Mouse (Mus musculus) forebrain, embryonic 13.5 days (tissue): Measurements from ENCODE around the gene Il3ra. TPM values are rescaled to one million over a fixed set of nuclear protein-coding genes. Genes with fewer than 3 reads are reported as not detected.
A peak's percentile ranks its signal among the peaks of the same experiment; 100 is the strongest.

Source experiments
- ATAC-seq: fragments of 200-750 bp; cut with Nextera tagmentation; 2 replicates; pipeline ENCODE4 v1.8.0; 2017
- H3K27ac ChIP-seq: fragments of 300-500 bp; sonication (generic); 2 replicates; pipeline ENCODE4 v1.5.1; 2015; ENCODE audit warnings: inconsistent platforms, mild to moderate bottlenecking, moderate library complexity
- H3K27me3 ChIP-seq: fragments of 300-500 bp; sonication (generic); 2 replicates; pipeline ENCODE4 v1.6.1; 2015; ENCODE audit warnings: mild to moderate bottlenecking, inconsistent platforms
- H3K36me3 ChIP-seq: fragments of 300-500 bp; sonication (generic); 2 replicates; pipeline ENCODE4 v1.6.1; 2015; ENCODE audit warnings: mild to moderate bottlenecking, inconsistent platforms; ENCODE audit not compliant: poor library complexity, severe bottlenecking
- H3K4me1 ChIP-seq: fragments of 300-500 bp; sonication (generic); 2 replicates; pipeline ENCODE4 v1.6.1; 2015; ENCODE audit warnings: inconsistent platforms
- H3K4me2 ChIP-seq: fragments of 300-500 bp; sonication (generic); 2 replicates; pipeline ENCODE4 v1.6.1; 2015; ENCODE audit warnings: inconsistent platforms, mild to moderate bottlenecking, moderate library complexity
- H3K4me3 ChIP-seq: fragments of 300-500 bp; sonication (generic); 2 replicates; pipeline ENCODE4 v1.5.1; 2015; ENCODE audit warnings: mild to moderate bottlenecking, inconsistent platforms
- H3K9ac ChIP-seq: fragments of 300-500 bp; sonication (generic); 2 replicates; pipeline ENCODE4 v1.6.1; 2015; ENCODE audit warnings: mild to moderate bottlenecking, inconsistent platforms
- H3K9me3 ChIP-seq: fragments of 300-500 bp; sonication (generic); replicated peaks from 2 replicates; pipeline ENCODE4 v1.6.1; 2016; ENCODE audit warnings: inconsistent platforms
- WGBS: fragments of 180-500 bp; shearing (Covaris S2); methylation state at CpG from one replicate; pipeline ENCODE4 v1.1.7; 2015; 5-methylcytosine and 5-hydroxymethylcytosine counted together
- polyA plus RNA-seq: library from polyadenylated mRNA; unstranded; fragments of >200 nt; fragmentation: Nextera tagmentation; extraction: Ambion mirVana; gene quantifications from 2 replicates; pipeline ENCODE4 v1.2.1, GENCODE M21; 2015

The Il3ra gene
- 1.0 and 1.2 TPM in 2 replicates for polyA plus RNA-seq

DNA sequence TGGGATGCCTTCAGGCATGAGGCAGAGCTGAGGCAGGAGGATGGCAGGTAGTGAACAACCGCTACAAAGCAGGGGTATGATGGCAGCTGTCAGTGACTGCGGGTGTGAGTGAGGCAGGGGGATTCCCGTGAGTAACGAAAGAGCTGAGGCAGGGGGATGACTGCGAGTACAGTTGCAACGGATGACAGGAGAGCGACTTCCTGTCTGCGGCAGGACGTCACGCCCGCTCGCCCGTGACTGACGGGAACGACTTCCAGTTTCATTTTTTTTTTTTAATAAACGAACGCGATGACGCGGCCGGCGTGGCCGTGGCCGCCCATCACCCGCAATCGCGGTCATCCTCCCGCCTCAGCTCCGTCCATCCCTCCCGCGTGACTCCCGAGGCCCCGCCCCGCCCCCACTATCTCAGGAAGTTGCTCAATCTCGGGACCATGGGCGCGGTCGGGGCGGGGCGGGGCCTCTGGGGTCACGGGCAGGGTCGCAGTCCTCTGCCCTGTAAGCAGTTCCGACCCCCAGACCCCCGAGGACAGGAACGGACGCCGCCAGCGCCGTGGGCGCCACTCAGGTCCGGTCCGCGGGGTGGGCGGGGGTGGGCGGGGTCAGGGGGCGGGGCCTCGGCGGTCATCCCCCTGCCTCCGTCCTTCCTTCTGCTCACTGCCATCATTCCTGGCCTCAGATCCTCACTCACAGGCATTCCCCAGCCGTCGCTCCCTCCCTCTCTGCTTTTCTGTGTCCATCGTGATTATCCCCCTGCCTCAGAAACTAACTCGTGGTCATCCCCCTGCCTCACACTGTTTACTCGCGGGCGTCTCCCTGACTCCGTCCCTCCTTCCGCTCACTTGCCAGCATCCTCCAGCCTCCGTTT, at the start of gene Il3ra:
Gene Il3ra (plus strand): TSS at position 328 of the 865 bp plus-strand sequence.
- Histone ChIP-seq H3K9me3 (peaks cover 45% of the 10 kb centered on the region), H3K27ac (no peak within 1 kb of the TSS; the same call in 1 of the 2 replicates), H3K4me2 (peak within 1 kb of the TSS; percentile 66), H3K4me1 (no peaks in the 10 kb centered on the region), H3K9ac (peak within 1 kb of the TSS; percentile 61), H3K4me3 (peak within 1 kb of the TSS; percentile 55), H3K27me3 (no peaks in the 10 kb centered on the region), H3K36me3 (peaks cover 15% of the 10 kb centered on the region; the same call in 1 of the 2 replicates)
- 2% methylated on average over 67 of the region's 69 CpGs for WGBS
- peak; percentile 61 for ATAC-seq

DNA sequence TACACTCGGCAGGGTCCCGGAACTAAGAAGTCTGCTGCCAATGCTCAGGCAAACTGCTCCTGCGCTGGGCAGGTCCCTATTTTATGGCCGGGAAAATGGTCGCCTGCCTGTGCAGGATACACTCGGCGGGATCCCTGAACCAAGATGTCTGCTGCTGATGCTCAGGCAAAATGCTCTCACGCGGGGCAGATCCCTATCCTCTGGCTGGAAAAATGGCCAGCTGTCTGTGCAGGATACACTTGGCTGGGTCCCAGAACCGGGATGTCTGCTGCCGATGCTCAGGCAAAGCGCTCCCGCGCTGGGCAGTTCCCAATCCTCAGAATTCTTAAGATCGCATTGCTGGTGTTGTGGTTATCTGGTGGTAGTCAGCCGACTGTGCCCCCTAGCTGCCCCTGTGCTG, 37.1 kb upstream of the Il3ra start:
- no peak overlapping the region for H3K4me2 ChIP-seq
- H3K4me3 ChIP-seq = no peak overlapping the region
- H3K27ac ChIP-seq = no peak overlapping the region
- 60% methylated on average over 16 of the region's 16 CpGs for WGBS
- no peak for ATAC-seq
- no peaks in the 10 kb centered on the region for H3K36me3 ChIP-seq
- no peak overlapping the region for H3K9ac ChIP-seq
- H3K27me3 ChIP-seq = no peaks in the 10 kb centered on the region
- H3K9me3 ChIP-seq = no peaks in the 10 kb centered on the region; the same call in 1 of the 2 replicates
- H3K4me1 ChIP-seq = no peaks in the 10 kb centered on the region

DNA sequence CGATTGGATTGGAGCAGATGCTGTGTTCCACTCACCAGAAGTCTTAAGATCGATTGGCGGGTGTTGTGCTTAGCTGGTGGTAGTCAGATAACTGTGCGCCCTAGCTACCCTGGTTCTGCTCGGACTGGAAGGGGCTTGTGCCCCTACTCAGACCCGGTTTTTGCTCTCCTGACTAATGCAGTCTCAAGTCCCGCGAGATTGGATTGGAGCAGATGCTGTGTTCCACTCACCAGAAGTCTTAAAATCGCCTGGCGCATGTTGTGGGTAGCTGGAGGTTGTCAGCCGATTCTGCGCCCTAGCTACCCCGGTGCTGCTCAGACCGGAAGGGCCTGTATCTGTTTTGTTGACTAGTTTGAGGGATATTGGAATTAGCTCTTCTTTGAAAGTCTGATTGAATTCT, 36.7 kb upstream of the Il3ra start:
- ATAC-seq = no peak
- no peak overlapping the region for H3K27ac ChIP-seq
- no peak overlapping the region for H3K4me2 ChIP-seq
- H3K9ac ChIP-seq = no peak overlapping the region
- no peak overlapping the region for H3K4me3 ChIP-seq
- no peaks in the 10 kb centered on the region for H3K4me1 ChIP-seq
- H3K27me3 ChIP-seq = no peaks in the 10 kb centered on the region
- H3K9me3 ChIP-seq = no peaks in the 10 kb centered on the region; the same call in 1 of the 2 replicates
- H3K36me3 ChIP-seq = no peaks in the 10 kb centered on the region
- 63% methylated on average over 14 of the region's 14 CpGs for WGBS

DNA sequence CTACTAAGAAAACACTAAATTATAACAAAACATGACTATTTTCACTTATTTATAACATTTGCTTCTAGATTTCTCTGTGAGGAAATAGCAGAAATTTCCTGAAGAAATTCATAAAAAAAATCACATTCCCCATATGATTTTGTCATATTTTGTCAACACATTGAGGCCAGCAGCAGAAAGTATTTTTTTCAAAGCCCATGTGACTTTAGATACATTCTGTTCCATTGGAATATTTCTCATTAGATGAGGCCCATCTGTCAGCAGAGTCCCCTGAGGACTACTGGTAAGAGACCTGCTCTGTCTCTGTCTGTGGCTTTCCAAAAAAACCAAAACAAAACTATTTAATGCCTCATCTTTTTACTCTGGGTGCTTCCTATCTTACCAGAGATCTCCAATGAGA, 23.5 kb upstream of the Il3ra start, which contains the start of gene Olfr31:
Gene Olfr31 (plus strand): TSS at position 301 of the 400 bp plus-strand sequence.
- no peak for ATAC-seq

DNA sequence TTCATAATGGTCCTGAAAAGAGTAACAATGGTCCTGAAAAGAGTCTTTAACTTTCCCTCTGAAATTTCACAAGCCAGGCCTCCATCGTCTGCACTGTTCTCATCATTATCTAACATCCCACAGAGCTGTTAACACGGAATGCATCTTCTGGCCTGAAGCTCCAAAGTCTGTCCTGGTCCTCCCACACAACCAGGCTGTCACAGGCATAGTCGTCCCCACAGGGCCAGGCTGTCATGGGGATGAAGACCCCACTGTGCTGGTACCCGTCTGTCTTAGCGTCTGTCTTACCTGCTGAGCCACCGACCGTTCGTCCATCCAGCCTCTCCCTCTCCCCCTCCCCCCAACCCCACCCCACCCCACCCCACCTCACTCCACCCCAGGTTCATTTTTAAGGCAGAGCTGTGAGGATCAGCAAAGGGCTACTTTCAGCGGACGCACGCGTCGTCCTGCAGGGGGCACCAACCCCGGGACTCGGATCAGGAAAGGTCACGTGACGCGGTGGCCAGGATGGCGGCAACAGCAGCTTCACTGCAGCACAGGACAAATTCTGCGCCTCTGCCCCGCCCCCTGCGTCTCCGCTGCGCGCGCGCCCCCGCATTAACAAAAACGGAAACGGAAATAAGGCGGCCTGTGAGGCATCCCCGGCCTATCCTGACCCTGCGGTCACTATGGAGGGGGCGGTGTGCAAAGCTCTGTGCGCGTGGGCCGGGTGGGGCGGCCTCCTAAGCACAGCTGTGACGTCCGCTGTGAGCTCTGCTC, 783 bp upstream of the Il3ra start:
- ATAC-seq = peak; percentile 83
- peak overlapping the region; percentile 55 for H3K4me3 ChIP-seq
- no peak overlapping the region for H3K27ac ChIP-seq
- H3K27me3 ChIP-seq = no peaks in the 10 kb centered on the region
- peaks cover 14% of the 10 kb centered on the region; the same call in 1 of the 2 replicates for H3K36me3 ChIP-seq
- peaks cover 36% of the 10 kb centered on the region for H3K9me3 ChIP-seq
- H3K9ac ChIP-seq = peak overlapping the region; percentile 61
- peak overlapping the region; percentile 66 for H3K4me2 ChIP-seq
- WGBS = 6% methylated on average over 38 of the region's 40 CpGs
- no peaks in the 10 kb centered on the region for H3K4me1 ChIP-seq

More for the DNA sequence above, 23.5 kb upstream of the Il3ra start, which contains the start of gene Olfr31:
- Histone ChIP-seq H3K9me3 (no peaks in the 10 kb centered on the region), H3K4me3 (no peak within 1 kb of the TSS), H3K36me3 (no peaks in the 10 kb centered on the region), H3K4me2 (no peak within 1 kb of the TSS), H3K27ac (no peak within 1 kb of the TSS), H3K4me1 (no peaks in the 10 kb centered on the region), H3K27me3 (no peaks in the 10 kb centered on the region), H3K9ac (no peak within 1 kb of the TSS)

DNA sequence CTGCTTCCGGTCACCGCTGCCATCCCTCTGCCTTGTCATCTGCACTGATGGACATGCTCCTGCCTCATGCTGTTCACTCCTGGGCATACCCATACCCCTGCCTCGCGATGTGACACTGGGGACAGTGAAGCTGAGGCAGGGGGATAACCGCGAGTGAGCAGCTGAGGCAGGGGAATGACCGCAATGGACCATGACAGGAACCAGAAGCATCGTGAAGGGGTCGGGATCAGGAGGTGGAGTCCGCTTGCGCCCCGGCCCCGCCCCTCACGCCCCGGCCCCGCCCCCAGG, 682 bp downstream of the Il3ra start:
- peak overlapping the region; percentile 61; the same call in 1 of the 2 replicates for H3K9ac ChIP-seq
- peak; percentile 3; the same call in 1 of the 2 replicates for ATAC-seq
- H3K36me3 ChIP-seq = peaks cover 15% of the 10 kb centered on the region; the same call in 1 of the 2 replicates
- no peaks in the 10 kb centered on the region for H3K4me1 ChIP-seq
- H3K27me3 ChIP-seq = no peaks in the 10 kb centered on the region
- peak overlapping the region; percentile 66 for H3K4me2 ChIP-seq
- H3K27ac ChIP-seq = no peak overlapping the region
- peak overlapping the region; percentile 55 for H3K4me3 ChIP-seq
- 23% methylated on average over 11 of the region's 16 CpGs for WGBS
- peaks cover 51% of the 10 kb centered on the region for H3K9me3 ChIP-seq

DNA sequence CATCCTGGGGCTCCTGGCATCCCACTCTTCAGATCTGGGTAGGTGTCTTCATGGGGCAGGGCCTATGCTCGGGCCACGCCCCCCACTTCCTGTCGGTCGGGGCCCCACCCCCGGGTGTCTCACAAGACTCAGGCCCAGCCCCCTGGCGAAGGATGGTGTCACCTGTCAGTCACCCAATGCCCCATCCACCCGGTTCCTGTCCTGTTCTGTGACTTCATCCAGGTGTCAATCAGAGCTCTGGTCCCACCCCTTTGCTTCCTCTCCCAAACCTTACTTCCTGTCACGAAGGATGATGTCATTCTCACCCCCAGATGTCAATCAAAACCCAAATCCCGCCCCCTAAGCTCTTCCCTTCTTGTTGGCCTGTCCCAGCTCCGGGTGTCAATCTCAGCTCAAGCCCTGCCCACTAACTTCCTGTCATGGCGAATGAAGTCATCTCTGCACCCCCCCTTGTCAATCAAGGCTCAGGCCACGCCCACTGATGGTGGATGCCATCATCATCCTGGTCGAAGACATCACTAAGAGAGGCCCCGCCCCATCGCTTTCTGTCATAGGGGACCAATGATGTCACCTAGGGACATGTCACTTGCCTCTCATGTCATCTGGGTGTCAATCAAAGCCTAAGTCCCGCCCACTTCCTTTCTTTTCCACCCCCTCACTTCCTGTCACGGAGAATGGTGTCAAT, 1.2 kb downstream of the Il3ra start:
- H3K4me3 ChIP-seq = peak overlapping the region; percentile 55; the same call in 1 of the 2 replicates
- H3K36me3 ChIP-seq = peaks cover 15% of the 10 kb centered on the region; the same call in 1 of the 2 replicates
- H3K9me3 ChIP-seq = peaks cover 52% of the 10 kb centered on the region
- H3K27me3 ChIP-seq = no peaks in the 10 kb centered on the region
- H3K27ac ChIP-seq = no peak overlapping the region
- H3K9ac ChIP-seq = no peak overlapping the region
- no peaks in the 10 kb centered on the region for H3K4me1 ChIP-seq
- WGBS = 85% methylated on average over 17 of the region's 17 CpGs
- ATAC-seq = 0 out of 2 replicates have a peak, but pooled peaks have one; percentile 3
- H3K4me2 ChIP-seq = no peak overlapping the region

DNA sequence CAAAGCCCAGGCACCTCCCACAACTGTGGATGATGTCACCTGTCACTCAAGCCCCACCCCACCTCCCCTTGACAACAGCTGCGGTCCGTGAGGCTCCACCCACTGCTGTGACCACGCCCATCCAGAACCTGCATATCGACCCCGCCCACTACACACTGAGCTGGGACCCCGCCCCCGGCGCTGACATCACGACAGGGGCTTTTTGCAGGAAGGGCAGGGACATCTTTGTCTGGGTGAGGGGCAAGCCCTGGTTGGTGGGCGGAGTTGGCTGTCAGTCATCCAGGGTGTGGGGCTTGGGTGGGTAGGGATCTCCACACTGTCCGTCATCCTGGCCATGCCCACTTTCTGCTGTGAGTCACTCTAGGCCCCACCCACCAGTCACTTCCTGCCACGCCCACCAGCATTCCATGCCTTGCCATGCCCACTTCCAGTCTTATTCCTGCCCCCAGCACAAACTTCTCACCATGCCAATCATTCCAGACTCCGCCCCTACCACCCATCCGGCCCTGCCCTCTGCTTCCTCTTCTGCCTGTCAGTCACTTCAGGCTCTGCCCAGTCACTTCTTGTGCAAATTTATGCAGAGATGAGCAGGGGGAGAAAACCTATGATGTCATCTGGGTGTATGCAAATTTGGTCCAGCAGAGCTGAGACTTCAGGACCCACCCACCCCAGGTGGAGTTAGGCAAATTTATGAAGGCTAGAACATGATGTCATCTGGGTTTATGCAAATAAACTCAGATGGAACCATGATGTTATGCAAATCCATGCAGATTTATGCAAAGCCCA, 2.0 kb downstream of the Il3ra start:
- Histone ChIP-seq H3K9me3 (peaks cover 52% of the 10 kb centered on the region), H3K4me1 (no peaks in the 10 kb centered on the region), H3K4me2 (no peak overlapping the region), H3K4me3 (no peak overlapping the region), H3K27ac (no peak overlapping the region), H3K9ac (no peak overlapping the region), H3K27me3 (no peaks in the 10 kb centered on the region), H3K36me3 (peaks cover 15% of the 10 kb centered on the region; the same call in 1 of the 2 replicates)
- WGBS = 96% methylated on average over 14 of the region's 14 CpGs
- ATAC-seq = 0 out of 2 replicates have a peak, but pooled peaks have one; percentile 0

DNA sequence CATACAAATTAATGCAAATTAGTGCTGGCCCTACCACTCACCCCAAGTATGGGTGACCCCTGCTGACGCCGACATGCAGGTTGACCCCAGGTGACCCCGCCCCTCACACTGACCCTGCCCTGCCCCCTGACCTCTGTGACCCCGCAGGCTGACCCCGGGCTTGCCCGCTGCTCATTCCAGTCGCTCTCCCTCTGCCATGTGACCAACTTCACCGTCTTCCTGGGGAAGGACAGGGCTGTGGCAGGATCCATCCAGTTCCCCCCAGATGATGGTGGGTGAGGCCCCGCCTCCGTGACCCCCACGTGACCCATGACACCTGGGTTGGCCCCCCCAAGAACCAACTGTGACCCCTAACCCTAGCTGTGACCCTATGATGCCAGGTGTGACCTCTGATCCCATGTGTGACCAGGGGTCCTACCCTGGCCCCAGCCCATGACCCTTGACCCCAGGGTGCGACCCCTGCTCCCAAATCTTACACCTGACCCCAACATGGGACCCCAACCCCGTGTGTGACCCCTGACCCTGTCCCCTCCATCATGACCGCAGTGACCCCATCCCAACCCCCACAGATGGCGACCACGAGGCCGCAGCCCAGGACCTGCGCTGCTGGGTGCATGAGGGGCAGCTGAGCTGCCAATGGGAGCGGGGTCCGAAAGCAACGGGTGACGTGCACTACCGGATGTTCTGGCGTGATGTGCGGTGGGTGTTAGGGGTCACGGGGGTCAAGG, 2.8 kb downstream of the Il3ra start:
- WGBS = 92% methylated on average over 26 of the region's 26 CpGs
- no peak overlapping the region for H3K4me3 ChIP-seq
- peaks cover 15% of the 10 kb centered on the region; the same call in 1 of the 2 replicates for H3K36me3 ChIP-seq
- peaks cover 52% of the 10 kb centered on the region for H3K9me3 ChIP-seq
- no peaks in the 10 kb centered on the region for H3K4me1 ChIP-seq
- H3K4me2 ChIP-seq = no peak overlapping the region
- H3K27me3 ChIP-seq = no peaks in the 10 kb centered on the region
- ATAC-seq = no peak
- no peak overlapping the region for H3K9ac ChIP-seq
- H3K27ac ChIP-seq = no peak overlapping the region

DNA sequence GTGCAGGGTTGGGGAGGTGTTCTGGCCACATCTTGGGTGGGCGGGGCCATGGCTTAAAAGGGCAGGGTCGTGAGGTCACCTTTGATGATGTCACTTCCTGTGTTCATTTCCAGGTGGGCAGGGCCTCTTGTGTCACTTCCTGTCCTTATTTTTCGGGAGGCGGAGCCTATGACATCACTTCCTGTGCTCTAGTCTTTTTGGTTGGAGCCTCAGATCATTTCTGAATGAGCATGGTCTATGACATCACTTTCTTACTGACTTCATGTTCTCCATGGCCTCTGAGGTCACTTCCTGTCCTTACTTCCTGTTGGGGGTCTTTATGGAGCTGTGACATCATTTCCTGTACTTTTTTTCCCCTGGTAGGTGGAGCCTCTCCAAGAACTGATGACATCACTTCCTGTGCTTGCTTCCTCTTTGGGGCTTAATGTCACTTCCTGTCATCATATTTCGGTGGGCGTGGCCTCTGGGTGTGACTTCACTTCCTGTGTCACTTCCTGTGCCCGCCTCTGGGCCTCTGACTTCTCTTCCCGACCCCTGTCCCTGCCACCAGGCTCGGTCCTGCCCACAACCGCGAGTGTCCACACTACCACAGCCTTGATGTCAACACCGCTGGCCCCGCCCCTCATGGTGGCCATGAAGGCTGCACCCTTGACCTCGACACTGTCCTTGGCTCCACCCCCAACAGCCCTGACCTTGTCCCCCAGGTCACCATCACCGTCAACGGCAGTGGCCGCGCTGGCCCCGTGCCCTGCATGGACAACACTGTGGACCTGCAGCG, 3.6 kb downstream of the Il3ra start:
- H3K27me3 ChIP-seq = no peaks in the 10 kb centered on the region
- peaks cover 15% of the 10 kb centered on the region; the same call in 1 of the 2 replicates for H3K36me3 ChIP-seq
- H3K9ac ChIP-seq = no peak overlapping the region
- no peak for ATAC-seq
- H3K4me2 ChIP-seq = no peak overlapping the region
- no peak overlapping the region for H3K4me3 ChIP-seq
- WGBS = 97% methylated on average over 20 of the region's 20 CpGs
- H3K9me3 ChIP-seq = peaks cover 57% of the 10 kb centered on the region
- no peaks in the 10 kb centered on the region for H3K4me1 ChIP-seq
- no peak overlapping the region for H3K27ac ChIP-seq
